Mouse (Mus musculus) R1 (cell line): Measurements from ENCODE around the gene Cebpz.

Source experiments
- DNase-seq: peaks from one replicate; pipeline ENCODE4 v3.0.0-alpha.2; 2018; ENCODE audit warnings: low read depth, low spot score

The Cebpz gene

DNA sequence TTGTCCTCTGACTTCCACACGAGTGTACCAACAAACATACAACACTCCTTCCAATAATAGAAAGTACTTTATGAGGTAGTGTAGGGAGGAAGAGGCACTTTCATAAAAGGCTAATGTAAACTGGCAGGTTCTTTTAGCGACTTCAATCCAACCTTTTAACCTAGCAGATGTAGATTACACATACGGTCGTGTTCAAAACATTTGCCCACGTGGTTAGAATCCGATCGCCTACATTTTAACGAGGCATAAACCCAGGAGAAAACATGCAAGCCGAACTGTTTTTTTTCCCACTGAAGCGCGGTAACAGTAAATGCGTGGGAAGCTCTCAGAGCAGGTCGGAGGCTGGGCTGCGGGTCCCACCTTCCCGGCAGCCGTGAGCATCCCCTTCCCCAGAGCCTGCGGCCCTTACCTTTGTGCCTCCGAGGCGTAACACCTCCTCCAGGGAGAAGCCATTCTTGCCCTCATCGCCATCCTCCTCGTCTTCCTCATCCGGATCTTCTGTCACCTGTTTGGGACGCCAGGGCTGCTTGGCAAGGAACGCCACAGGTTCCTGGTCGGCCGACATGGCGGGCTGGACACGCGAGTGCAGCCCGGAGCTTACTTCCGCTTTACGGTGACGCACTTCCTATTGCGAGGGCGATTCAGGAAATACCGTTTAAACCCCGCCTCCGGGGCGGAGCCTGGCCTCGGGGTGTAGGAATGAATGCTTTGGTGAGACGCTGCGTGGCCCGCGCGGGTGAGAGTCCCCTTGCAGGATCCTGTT is at the start of gene Cebpz, which contains the start of gene Ndufaf7:
Gene Cebpz, minus strand, starts transcription at position 601 of the 763 bp plus-strand sequence.
Gene Ndufaf7, plus strand, starts transcription at position 671 of the 763 bp plus-strand sequence.
- DNase-seq = peak; percentile 100

DNA sequence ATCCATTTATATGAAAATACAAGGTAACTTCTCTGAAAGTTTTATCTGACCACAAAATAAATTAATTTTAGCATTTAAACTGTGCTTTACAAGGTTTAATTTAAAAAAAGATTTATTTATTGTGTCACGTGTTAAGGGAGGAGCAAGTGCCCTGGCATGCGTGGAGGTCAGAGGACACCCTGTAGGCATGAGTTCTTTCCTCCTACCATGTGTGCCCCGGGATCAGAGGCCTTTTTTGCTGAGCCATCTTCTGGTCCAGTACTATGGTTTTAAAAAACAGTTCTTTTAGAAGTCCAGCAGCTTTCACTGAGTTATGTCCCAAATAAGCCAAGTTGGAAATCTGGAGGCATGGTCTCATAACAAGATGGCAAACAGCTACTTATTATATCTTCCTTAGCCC is 46.9 kb upstream of the Cebpz start:
- DNase-seq = no peak

- peak; percentile 18 for DNase-seq
Observed at GRCm38 (mm10) chr17:78983166-78983565, 46.3 kb upstream of the Cebpz start.

- no peak for DNase-seq
Observed at GRCm38 (mm10) chr17:78968500-78968899, 31.6 kb upstream of the Cebpz start.

- no peak for DNase-seq
Observed at GRCm38 (mm10) chr17:78966092-78966883, 29.4 kb upstream of the Cebpz start.

DNA sequence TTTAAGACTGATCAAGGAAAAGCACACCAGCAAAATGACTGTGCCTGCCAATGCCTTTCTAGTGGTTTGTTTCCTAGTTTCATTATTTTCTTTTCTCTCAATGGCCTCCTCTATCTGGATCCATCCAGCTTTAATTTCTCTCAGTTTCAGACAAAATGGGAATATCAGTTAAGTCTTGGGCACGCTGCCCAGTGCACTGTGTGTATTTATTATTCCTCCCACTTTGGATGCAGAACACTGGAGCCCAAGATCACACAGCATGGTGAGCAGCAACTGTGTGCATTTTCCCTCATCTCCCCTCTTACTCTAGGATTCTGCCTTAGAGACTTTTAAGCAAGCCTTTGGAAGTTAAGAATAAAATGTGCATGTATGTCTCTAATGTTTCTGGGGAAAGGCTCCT is 27.5 kb upstream of the Cebpz start:
- no peak for DNase-seq

DNA sequence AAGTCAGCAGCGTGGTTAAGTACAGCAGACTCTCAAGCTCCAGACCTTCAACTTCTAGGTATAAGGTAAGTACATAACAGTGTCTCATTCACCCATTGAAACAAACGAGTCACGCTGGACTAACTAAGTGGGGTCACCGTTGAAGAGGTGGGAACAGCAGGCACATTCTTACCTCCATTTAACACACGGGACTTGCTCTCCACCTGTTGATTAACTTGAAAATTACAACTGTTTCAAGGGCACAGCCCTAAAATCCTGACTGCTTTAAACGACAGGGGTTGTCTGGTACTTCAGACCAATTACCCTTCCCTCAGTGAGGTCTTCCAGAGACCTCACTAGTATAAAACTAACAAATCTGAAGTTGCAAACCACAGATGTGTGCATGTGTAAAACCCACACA is 22.6 kb upstream of the Cebpz start:
- no peak for DNase-seq

DNA sequence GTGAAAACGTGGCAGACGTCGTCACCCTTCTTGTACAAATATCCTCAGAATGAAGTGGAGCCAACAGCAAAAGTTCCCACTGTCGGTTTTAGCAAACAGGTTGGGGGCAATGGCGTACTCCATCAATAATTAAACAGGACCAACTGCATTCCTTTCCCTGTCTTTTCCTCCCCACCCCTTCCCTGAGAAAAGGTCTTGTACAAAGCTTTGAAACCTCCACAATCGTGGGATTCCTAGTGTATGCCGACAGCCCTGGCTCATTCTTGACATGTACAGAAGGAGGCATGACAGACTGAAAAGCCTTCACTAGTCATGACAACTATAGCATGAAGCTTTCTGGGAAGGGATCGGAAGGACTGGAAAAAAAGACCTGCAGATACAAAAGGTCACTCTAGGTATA is 16.4 kb upstream of the Cebpz start:
- peak; percentile 33 for DNase-seq

- DNase-seq = no peak
Observed at GRCm38 (mm10) chr17:78952070-78952469, 15.2 kb upstream of the Cebpz start.

GRCm38 (mm10) chr17:78951225-78951624 is 14.4 kb upstream of the Cebpz start:
- DNase-seq = no peak

GRCm38 (mm10) chr17:78942579-78942978 is 5.7 kb upstream of the Cebpz start:
- peak; percentile 68 for DNase-seq

GRCm38 (mm10) chr17:78938927-78939326 is 2.1 kb upstream of the Cebpz start:
- DNase-seq = no peak

DNA sequence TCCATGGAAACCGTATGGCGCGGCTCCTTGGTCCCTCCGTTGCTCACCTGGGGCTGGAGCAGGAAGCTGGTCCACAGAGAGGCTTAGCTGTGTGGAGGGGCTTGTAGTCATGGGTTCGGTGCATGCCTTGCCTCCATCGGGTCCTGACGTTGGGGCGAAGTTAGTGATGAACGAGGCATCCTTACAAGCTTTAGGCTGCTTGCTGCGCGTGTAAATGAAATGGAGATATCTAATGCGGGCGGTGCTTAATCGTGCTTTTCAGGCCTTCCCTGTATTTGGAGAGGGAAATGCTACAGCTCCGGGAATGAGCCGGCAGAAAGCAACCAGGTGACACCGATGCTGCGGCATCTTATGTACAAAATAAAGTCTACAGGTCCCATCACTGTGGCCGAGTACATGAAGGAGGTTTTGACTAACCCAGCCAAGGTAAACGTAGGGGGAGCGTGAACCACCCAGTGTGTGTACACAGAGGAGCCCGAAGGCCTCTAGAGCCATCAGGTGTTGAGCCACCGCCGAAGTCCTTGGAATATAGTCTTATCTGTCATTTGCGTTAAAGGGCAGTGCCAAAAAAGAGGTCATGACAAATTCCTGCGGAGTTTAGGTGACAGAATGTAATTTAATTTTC is 475 bp upstream of the Cebpz start:
- no peak for DNase-seq

- no peak for DNase-seq
Observed at GRCm38 (mm10) chr17:78935857-78936256, 1.0 kb downstream of the Cebpz start.

GRCm38 (mm10) chr17:78917696-78918095 is 19.2 kb downstream of the Cebpz start:
- no peak for DNase-seq

- no peak for DNase-seq
Observed at GRCm38 (mm10) chr17:78916899-78917298, 20.0 kb downstream of the Cebpz start.

DNA sequence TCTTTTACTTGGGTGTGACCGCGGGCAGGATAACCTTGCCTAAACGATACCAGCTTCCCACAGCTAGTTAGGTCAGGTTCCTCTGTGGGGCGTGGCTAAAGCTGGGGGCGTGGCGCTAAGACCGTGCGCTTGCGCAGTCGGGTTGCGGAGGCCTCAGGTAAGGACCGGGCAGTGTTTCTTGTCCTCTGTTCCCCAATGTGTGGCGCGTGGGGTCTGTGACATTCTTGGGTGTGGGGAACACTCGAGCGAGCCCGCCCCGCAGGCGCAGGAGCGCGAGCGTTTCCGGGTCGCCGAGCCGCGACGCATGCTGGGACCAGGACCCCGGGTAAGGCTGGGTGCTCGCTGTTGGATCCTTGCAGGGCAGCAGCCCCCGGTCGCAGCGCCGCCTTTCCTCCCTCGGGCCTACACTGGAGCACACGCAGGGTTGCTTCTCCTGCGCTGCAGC is 20.5 kb downstream of the Cebpz start, which contains the start of gene Cebpzos:
Gene Cebpzos, plus strand, starts transcription at position 132 of the 445 bp plus-strand sequence.
- DNase-seq = peak; percentile 97

DNA sequence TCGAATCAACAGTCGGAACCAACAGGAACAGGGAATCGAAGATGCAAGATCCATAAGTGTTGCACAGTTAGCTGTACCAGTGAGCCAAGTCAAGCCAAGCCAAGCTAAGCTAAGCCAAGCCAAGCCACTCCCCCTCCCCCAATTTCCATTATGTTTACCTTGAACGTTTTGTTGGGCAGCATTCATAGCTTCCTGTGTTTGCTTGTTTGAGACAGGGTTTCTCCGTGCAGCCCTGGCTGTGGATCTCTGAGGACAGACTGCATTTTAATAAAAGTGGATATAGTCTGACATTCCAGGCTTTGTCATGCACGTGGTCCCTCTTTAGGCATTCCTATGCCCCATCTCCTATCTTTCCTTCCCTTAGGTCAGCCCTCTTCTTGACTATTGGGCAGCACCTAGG is 21.1 kb downstream of the Cebpz start:
- peak; percentile 88 for DNase-seq

GRCm38 (mm10) chr17:78913921-78914320 is 22.9 kb downstream of the Cebpz start:
- peak; percentile 89 for DNase-seq

DNA sequence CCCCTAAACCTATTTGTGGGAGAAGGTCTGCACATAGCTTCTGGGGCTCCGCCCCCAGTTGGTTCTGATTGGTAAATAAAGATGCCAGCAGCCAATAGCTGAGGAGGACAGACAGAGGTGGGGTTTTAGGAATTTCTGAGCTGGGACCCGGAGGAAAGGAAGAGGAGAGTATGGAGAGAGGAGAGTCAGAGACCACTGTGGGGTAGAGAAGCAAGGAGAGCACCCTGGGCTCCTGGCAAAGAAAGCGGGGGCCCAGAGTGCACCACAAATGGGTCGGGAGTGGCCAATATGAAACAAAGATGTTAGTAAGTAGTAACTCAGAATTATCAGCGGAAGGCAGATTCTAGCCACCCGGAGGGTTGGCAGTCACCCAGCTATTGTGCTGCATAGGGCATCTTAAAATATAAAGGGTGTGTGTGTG is 24.0 kb downstream of the Cebpz start:
- peak; percentile 91 for DNase-seq

DNA sequence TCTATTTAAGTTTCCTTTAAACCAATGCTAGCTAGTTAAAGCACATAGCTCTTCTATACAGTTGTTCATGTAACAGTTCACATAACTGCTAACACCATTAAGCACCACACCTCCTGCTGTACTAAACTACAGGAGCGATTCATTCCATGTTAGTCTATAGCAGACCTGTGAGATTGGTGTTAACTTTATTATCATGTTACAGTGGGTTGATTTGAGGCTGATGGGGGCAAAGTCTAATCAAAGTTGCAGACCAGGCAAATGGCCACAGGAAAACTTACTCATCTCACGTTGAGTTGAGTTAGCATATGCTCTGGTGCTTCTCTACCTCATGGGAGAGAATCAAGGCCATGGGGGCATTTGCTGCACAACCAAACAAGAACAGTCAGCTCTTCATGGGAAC is 27.5 kb downstream of the Cebpz start:
- no peak for DNase-seq

- DNase-seq = no peak
Observed at GRCm38 (mm10) chr17:78906892-78907291, 30.0 kb downstream of the Cebpz start, which contains the start of gene Sult6b1. Gene Sult6b1 (minus strand): TSS chr17:78906992.
